Mouse (Mus musculus): ENCODE data around the gene Maml1.

The Maml1 gene

DNA sequence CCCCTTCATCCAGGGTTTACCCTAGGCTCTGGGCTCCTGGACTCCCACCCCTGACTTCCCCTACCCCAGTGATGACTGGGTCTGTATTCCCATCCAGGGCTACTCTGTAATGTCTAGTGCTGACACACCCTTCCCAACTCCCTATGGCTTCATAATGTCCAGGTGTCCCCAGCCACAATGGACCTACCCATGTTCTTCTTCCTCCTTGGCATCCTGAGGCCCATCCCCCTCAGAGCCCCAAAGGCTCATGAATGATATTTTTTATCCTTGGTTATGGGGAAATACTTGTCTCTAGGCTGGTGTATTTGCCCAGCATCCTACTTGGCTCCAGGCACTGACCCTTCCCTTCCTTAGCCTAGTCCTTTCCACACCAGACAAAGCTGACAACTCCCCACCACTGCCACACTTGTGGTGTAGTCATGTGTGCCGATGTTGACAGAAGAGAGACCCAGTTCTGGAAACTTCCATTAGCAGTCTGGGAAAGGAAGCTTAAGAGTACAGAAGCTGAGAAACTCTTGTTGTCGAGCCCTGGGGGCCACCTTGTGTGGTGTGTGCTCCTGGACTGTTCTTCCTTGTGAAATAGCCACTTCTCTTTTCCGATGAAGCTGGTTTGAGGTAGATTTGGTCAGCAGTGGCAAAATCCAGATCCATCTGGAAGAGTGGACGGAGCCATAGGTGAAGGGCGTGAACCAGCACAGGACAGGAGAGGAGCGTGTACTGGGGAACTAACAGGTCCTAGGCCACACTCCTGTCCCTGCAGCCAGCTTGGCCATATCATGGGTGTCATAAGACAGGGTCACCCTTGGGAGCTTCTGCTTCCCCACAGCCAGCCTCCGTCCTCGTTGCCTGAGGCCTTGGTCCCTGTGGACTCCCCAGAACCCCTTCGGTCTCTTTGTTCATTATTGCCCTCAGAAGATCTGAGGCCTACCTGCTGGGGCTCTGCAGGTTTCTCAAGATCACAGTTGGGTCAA is 53.0 kb downstream of the Maml1 start:
- no peak for DNase-seq

- DNase-seq: no peak
These were observed 53.8 kb downstream of the Maml1 start, which contains the start of gene Ltc4s for GRCm38 (mm10) chr11:50238324-50238723. Ltc4s (minus strand) TSS chr11:50238616.

GRCm38 (mm10) chr11:50236937-50237835 is 54.9 kb downstream of the Maml1 start:
- no peak for DNase-seq

DNA sequence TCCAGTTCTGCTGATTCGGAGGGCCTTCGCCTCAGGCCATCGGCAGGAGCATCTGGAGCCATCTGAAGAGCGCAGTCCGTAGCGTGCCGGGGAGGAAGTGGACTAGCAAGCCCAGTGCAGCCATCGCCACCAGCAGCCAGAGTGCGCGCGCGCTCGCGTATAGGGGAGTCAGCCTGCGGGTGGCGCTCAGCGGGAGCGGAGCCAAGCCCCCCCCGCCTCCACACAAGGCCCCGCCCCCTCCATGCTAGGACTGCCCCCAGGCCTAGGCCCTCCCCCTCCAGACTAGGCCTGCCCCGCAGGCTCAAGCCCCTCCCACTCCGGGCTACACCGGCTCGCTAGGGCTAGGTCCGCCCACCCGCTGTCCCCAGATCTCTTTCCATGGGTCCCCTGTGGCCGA is 55.6 kb downstream of the Maml1 start:
- peak; percentile 91 for DNase-seq

- no peak for DNase-seq
These were observed 57.5 kb downstream of the Maml1 start for GRCm38 (mm10) chr11:50234606-50235005.

DNA sequence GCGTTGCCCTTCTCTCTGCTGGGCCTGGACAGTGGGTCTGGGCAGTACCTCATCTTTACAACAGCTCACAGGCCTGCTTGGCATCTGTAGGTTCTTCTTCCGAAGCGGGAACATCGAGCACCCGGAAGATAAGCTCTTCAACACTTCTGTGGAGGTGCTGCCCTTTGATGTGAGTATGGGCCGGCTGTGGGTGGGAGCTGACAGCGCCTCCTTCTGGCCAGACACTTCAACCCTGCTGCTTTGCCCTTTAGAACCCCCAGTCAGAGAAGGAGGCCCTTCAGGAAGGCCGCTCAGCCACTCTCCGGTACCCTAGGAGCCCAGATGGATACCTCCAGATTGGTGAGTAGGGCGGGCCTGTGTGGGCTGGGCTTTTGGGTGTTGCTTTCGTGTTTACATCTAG is 58.1 kb downstream of the Maml1 start:
- DNase-seq: no peak

DNA sequence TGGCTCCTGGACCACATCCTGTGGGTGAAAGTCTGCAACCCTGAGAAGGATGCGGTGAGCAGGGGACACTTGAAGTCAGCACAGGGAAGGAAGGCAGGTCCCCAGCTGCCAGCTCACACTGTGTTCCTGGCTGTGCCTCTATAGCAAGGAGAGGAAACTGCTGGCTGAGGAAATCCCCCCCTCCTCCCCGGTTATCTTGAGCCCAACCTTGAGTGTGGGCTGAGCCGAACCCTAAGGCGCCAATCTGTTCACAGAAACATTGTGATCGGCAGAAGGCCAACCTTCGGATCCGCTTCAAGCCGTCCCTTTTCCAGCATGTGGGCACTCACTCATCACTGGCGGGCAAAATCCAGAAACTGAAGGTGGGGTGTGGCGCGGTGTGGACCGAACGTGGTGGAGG is 59.1 kb downstream of the Maml1 start:
- no peak for DNase-seq

DNA sequence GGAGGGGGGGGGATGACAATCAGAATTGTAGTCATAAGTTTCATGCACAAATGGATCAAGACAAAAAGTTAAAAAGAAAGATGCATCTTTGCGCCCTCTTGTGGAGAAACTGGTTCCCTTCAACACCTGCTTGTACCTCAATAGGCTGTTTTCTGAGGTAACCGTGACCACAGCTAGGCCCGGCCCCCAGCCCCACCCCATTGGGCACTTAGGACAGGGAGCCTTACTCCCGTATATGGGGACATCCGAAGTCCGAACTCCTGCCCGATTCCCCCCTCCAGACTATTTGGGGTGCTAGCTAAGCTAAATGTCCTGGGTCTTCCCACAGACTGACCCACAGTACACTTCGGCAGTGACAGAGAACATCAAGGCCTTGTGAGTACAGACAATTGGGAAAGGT is 60.7 kb downstream of the Maml1 start:
- no peak for DNase-seq

DNA sequence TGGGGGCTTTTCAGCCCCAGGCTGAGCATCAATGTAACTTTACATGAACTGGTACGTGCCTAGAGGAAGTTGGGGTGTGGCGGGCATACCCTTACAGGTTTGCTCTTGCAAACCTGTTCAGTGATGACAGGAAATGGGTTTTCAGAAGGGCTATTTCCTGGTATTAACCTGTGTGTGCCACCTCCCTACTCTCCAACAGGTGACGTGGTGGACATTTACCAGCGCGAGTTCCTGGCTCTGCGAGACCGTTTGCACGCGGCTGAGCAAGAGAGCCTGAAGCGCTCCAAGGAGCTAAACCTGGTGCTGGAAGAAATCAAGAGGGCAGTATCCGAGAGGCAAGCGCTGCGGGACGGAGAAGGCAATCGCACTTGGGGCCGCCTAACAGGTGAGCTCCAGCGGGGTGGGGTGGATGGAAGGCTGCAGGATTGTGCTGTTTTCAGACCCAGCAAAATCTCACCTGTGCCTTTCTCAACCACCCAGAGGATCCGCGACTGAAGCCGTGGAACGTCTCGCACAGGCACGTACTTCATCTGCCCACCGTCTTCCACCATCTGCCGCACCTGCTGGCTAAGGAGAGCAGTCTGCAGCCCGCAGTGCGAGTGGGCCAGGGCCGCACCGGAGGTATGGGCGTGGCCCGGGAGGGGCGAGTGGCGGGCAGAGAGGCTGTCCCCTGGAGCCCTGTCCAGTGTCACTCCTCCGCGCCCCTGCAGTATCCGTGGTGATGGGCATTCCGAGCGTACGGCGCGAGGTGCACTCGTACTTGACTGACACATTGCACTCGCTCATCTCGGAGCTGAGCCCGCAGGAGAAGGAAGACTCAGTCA is 61.4 kb downstream of the Maml1 start:
- no peak for DNase-seq

DNA sequence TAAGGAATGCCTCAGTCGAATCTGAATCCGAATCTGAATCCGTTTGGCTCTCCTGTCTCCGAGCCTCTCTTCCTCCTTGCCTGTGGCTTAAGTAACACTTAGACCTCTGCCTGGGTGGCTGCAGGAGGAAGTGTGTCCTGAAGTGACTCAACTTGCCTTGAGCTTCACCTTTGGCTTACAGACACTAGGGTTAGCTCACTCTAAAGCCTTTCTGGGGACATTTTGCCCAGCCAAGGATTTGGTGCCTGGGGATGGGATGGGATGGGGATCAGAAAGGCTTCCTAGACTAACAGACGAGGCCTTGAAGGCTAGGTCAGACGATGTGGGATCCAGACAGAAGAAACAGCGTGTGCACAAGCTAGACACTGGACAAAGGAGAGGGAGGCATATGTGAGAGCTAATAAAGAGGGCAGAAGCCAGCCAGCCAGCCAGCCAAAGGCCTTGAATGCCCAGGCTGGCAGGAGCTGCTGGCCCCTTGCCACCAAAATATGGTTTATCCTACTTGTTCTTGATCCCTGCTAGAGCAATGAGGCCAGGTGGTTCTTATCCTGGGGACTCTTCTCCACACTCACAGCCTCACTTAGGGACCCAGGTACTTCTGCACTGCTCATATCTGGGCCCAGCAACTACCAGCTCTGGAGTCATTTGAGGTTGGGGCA is 62.7 kb downstream of the Maml1 start:
- DNase-seq: no peak

GRCm38 (mm10) chr11:50228772-50229171 is 63.3 kb downstream of the Maml1 start:
- DNase-seq: no peak

- DNase-seq: no peak
These were observed 64.4 kb downstream of the Maml1 start for GRCm38 (mm10) chr11:50227736-50228135.

- DNase-seq: no peak
These were observed 64.9 kb downstream of the Maml1 start for GRCm38 (mm10) chr11:50227226-50227625.

DNA sequence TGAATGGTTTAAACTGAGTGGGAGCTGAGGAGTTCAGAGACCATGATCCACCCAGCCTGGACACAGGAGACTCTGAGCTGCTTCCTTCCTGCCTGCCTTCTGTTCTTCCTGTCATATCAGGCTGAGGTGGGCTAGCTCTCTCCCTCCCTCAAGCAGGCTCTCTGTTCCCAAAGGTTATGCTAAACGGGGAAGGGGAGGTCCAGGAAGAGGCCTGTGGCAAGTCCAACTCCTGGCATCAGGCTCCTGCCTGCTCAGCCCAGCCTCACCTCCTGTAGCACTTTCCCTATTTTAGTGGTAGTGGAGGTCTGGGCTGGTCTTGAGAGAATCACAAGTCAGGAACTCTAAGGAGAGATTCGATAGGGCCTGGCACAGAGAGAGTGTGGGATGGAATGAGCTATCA is 65.7 kb downstream of the Maml1 start:
- DNase-seq: no peak

DNA sequence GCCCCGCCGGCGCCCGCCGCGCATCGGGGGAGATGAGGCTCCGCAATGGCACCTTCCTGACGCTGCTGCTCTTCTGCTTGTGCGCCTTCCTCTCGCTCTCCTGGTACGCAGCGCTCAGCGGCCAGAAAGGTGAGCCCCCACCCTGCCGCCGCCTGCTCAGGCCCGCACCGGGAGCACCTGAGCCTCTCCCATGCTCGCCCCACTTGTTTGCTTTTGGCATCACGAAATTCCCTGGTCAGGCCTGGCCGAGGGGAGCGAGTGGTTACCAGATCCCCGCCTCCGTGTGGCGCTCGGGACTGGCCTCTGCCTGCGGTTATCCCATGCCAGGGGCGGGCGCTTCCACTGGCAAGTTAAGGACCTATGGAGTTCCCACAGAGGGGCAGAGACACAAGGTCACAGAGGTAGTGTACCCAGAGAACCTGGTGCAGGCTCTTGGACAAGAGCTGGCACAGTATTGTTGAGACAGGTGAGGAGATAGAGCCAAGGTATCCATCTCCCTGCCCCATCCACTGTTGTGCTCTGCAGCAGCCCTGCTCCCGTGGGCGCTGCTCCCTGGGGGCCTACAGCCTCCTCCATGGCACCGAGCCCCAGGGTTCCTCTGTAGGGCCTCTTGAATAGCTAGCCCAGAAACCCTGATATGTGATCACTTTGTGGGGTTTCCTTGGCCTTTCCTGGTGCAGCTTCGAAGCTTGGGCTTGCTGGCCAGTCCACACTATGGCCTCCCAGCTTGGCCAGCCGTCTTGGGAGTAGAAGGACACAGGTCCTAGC is 66.3 kb downstream of the Maml1 start:
- no peak for DNase-seq

DNA sequence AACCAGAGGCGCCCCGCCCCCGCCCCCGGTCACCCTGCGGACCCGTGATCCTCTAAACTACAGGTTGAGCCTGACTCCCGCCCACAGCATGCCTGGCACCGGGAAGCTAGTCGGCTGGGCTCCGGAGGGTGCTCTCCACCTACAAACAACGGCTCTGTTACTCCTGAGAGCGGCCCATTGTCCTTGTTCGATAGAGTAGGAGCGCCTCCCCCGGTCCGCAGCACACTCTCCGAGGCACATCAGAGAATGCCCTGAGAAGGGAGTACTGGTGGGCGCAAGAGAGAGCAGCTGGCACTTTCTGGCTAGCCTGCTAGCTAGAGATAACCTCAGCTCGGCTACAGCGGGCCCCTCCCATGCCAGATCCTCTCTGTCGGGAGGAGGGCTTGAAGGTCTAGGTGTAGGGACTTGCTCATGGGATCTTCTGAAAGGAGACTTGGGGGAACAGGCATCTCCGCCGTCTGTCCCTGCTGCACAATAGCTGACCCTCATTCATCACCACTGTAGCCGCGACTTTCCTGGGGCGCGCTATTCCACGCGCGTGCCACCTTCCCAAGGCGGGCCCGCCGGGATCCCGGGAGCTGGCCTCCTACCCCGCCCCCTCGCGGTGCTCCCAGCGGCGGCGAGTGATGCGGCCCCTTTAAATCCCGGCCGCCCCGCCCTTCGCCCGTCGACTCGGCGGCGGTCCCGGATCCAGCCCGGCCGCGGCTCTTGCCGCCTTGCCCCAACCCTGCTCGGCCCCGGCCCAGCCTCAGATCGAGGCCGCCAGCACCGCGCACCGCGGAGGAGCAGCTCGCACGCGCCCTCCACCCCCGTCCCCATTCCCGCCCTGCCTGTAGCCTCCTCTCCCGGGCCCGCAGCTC is 67.2 kb downstream of the Maml1 start:
- peak; percentile 84 for DNase-seq

GRCm38 (mm10) chr11:50223783-50224662 is 68.1 kb downstream of the Maml1 start:
- DNase-seq: no peak

- no peak for DNase-seq
These were observed 69.4 kb downstream of the Maml1 start for GRCm38 (mm10) chr11:50222559-50223276.

- no peak for DNase-seq
These were observed 72.3 kb downstream of the Maml1 start for GRCm38 (mm10) chr11:50219833-50220232.
